In genomic region chrX:166328904-166329451, GRCm38 (mm10) we compare ENCODE assay signal across 8 mouse cellular contexts.
DNase-seq lines count a peak whose midpoint lies in the region; TF ChIP-seq lines count a peak whose summit lies in the region.

No protein-coding gene starts in this region.

- no peak overlapping the region for H3K4me3 ChIP-seq in left cerebral cortex, adult 2 months
- 0 out of 2 replicates have a peak overlapping the region, but pooled peaks have one; percentile 6 for H3K4me3 ChIP-seq in hindbrain, embryonic 10.5 days
- H3K4me3 ChIP-seq in megakaryocyte, embryonic 14.5 days (replicated peaks) = peak overlapping the region; percentile 54

- peaks cover 39% of the 10 kb centered on the region for H3K27me3 ChIP-seq in hindbrain, embryonic 10.5 days (ENCODE audit: insufficient read depth, poor library complexity, severe bottlenecking)
- peaks cover 7% of the 10 kb centered on the region for H3K27me3 ChIP-seq in megakaryocyte, embryonic 14.5 days (replicated peaks)

- H3K4me1 ChIP-seq in hindbrain, embryonic 10.5 days (replicated peaks) = peaks cover 22% of the 10 kb centered on the region
- peaks cover 5% of the 10 kb centered on the region for H3K4me1 ChIP-seq in megakaryocyte, embryonic 14.5 days

- TF ChIP-seq POLR2A in brain, embryonic 14.5 days (IDR thresholded peaks at IDR 0.05; ENCODE audit: borderline replicate concordance, extremely low read depth, insufficient read depth, insufficient read length, poor library complexity, severe bottlenecking) = no peak

- peak in 1 of 2 experiments; percentile 13 for DNase-seq in left cerebral cortex, adult 2 months (ENCODE audit: extremely low spot score in 1 of 2, low spot score in 2 of 2)
- DNase-seq in left cerebral cortex, adult 9 months (ENCODE audit: low spot score in 2 of 2) = no peak
- peak; percentile 94 for DNase-seq in brain, embryonic 14.5 days (ENCODE audit: low read depth)
- DNase-seq in hindbrain, embryonic 10.5 days (ENCODE audit: low spot score) = peak; percentile 74
- no peak for DNase-seq in T-cell, adult 2 months (ENCODE audit: low spot score)
- DNase-seq in urinary bladder, postnatal 14 days (ENCODE audit: low spot score) = no peak
- no peak for DNase-seq in gastrocnemius, adult 18-20 months (ENCODE audit: low spot score)

- intact Hi-C loops in left cerebral cortex, adult 2 months (cut with DNase I) = no loop called here

- no peaks in the 10 kb centered on the region for H3K9me3 ChIP-seq in hindbrain, embryonic 10.5 days
- no peaks in the 10 kb centered on the region for H3K9me3 ChIP-seq in megakaryocyte, embryonic 14.5 days

- 14% methylated on average over 9 of the region's 9 CpGs for WGBS in hindbrain, embryonic 10.5 days

- TF ChIP-seq CTCF in left cerebral cortex, adult 2 months (IDR thresholded peaks at IDR 0.05) = no peak
- TF ChIP-seq CTCF in brain, embryonic 14.5 days (IDR thresholded peaks at IDR 0.05; ENCODE audit: borderline replicate concordance, extremely low read depth, insufficient read depth, insufficient read length) = no peak

- peak overlapping the region; percentile 6; the same call in 1 of the 2 replicates for H3K27ac ChIP-seq in left cerebral cortex, adult 2 months
- H3K27ac ChIP-seq in hindbrain, embryonic 10.5 days = peak overlapping the region; percentile 87

- no peaks in the 10 kb centered on the region for H3K36me3 ChIP-seq in hindbrain, embryonic 10.5 days
- H3K36me3 ChIP-seq in megakaryocyte, embryonic 14.5 days (replicated peaks; ENCODE audit: low read length) = no peaks in the 10 kb centered on the region

Comparison
In these comparisons a context has a peak if more than half of its experiments do, and no peak if none do; other contexts are left out.
1. DNase-seq: peak in brain, embryonic 14.5 days (single experiment) and hindbrain, embryonic 10.5 days (single experiment); none in left cerebral cortex, adult 9 months (0 of 2), T-cell, adult 2 months (single experiment), urinary bladder, postnatal 14 days (single experiment) and gastrocnemius, adult 18-20 months (single experiment).